Mouse (Mus musculus) heart, embryonic 16.5 days (tissue): Measurements from ENCODE around the gene Rpa1. TPM values are rescaled to one million over a fixed set of nuclear protein-coding genes. Genes with fewer than 3 reads are reported as not detected.

Experiments
- ATAC-seq: fragments of 200-750 bp; cut with Nextera tagmentation; replicated peaks from 2 replicates; pipeline ENCODE4 v1.8.0; 2017; ENCODE audit warnings: moderate number of reproducible peaks; ENCODE audit not compliant: insufficient read depth, low FRiP score; ENCODE audit errors: extremely low read depth
- H3K27ac ChIP-seq: fragments of 300-500 bp; sonication (generic); 2 replicates; pipeline ENCODE4 v1.5.1; 2014; ENCODE audit warnings: mild to moderate bottlenecking, low read length, control low read depth, moderate library complexity
- H3K27me3 ChIP-seq: fragments of 300-500 bp; sonication (generic); 2 replicates; pipeline ENCODE4 v1.6.1; 2014; ENCODE audit warnings: low read length, mixed read lengths; ENCODE audit not compliant: control insufficient read depth, insufficient read depth
- H3K36me3 ChIP-seq: fragments of 300-500 bp; sonication (generic); 2 replicates; pipeline ENCODE4 v1.6.1; 2014; ENCODE audit not compliant: control insufficient read depth, insufficient read depth
- H3K4me1 ChIP-seq: fragments of 300-500 bp; sonication (generic); 2 replicates; pipeline ENCODE4 v1.6.1; 2014; ENCODE audit warnings: low read length, mixed read lengths; ENCODE audit not compliant: control insufficient read depth, insufficient read depth
- H3K4me2 ChIP-seq: fragments of 300-500 bp; sonication (generic); 2 replicates; pipeline ENCODE4 v1.6.1; 2014; ENCODE audit warnings: low read depth, mild to moderate bottlenecking, control low read depth, low read length
- H3K4me3 ChIP-seq: fragments of 300-500 bp; sonication (generic); 2 replicates; pipeline ENCODE4 v1.5.1; 2014; ENCODE audit warnings: mild to moderate bottlenecking, control low read depth, low read length
- H3K9ac ChIP-seq: fragments of 300-500 bp; sonication (generic); 2 replicates; pipeline ENCODE4 v1.6.1; 2014; ENCODE audit warnings: low read length, control low read depth
- H3K9me3 ChIP-seq: fragments of 300-500 bp; sonication (generic); replicated peaks from 2 replicates; pipeline ENCODE4 v1.6.1; 2016; ENCODE audit warnings: low read length; ENCODE audit not compliant: control insufficient read depth
- WGBS: fragments of 180-500 bp; shearing (Covaris S2); extraction: QIAGEN DNeasy Blood & Tissue Kit; methylation state at CpG from one replicate; pipeline ENCODE4 v1.1.7; 2014; 5-methylcytosine and 5-hydroxymethylcytosine counted together
- polyA plus RNA-seq: library from polyadenylated mRNA; unstranded; fragments of >200 nt; fragmentation: Nextera tagmentation; extraction: Ambion mirVana; gene quantifications from 2 replicates; pipeline ENCODE4 v1.2.1, GENCODE M21; 2015

The Rpa1 gene
- polyA plus RNA-seq, 1 experiment from 2014 or later = 96.0 TPM

DNA sequence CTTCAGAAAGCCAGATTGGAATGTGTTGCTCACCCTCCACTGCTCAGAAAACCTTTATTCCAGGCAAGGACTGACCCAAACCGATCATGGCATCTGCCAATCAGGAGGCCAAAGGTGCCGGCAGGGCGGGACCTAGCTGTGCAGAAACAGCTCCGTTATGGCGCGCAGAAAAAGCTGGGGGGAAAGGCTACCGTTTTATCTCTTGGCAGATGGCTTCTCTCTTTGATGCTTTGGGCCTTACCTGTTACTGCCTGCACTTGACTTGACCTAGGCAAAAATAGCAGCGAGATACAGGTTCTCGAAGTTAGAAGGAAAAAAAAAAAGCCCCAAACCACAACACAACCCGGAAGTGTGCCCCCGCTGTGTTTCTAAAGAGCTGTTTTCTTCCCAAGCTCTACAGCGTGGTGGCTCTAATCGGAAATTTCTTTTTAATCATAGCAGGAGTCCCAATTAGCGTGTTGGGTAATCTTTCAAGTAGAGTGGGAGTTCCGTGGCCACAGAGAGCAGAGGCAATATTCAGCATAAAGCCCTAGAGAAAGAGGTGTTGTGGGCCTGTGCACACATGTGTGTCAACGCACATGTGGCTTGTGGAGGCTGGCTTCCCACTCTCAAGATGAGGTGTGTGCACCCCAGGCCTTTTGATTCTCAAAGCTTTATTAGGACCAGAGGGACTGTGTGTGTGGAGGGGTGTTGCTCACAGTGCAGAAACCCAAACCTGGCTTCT is 68.6 kb downstream of the Rpa1 start:
- Histone ChIP-seq H3K4me1 (peaks cover 47% of the 10 kb centered on the region), H3K4me3 (peak overlapping the region; percentile 18), H3K9ac (peak overlapping the region; percentile 56), H3K36me3 (no peaks in the 10 kb centered on the region), H3K27me3 (no peaks in the 10 kb centered on the region; the same call in 1 of the 2 replicates), H3K9me3 (no peaks in the 10 kb centered on the region), H3K4me2 (peak overlapping the region; percentile 62), H3K27ac (peak overlapping the region; percentile 13)
- ATAC-seq = no peak
- 10% methylated on average over 16 of the region's 16 CpGs for WGBS

DNA sequence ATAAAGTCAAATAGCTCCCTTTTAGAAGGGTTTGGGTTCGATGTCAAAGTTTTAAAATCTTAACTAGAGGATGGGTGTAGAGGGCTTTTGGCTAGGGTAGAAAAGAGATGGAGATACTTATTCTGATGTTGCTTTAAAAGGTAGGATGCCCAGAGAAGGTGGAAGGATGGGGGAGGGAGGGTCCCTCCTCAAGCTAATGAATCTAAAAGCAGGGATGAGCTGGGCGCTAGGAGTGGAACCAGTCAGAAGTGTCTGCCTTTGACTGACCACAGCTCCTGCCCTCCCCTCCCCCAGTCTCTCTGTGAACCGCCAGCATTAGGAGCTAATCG is 69.1 kb downstream of the Rpa1 start:
- 17% methylated on average over 4 of the region's 4 CpGs for WGBS
- Histone ChIP-seq H3K27me3 (no peaks in the 10 kb centered on the region; the same call in 1 of the 2 replicates), H3K9me3 (no peaks in the 10 kb centered on the region), H3K36me3 (no peaks in the 10 kb centered on the region), H3K4me3 (peak overlapping the region; percentile 18), H3K4me2 (peak overlapping the region; percentile 62), H3K4me1 (peaks cover 51% of the 10 kb centered on the region), H3K27ac (peak overlapping the region; percentile 13), H3K9ac (peak overlapping the region; percentile 56)
- ATAC-seq = no peak

GRCm38 (mm10) chr11:75278115-75278514 is 70.0 kb downstream of the Rpa1 start:
- no peak overlapping the region for H3K4me3 ChIP-seq
- no peak for ATAC-seq
- H3K27ac ChIP-seq = no peak overlapping the region
- H3K9me3 ChIP-seq = no peaks in the 10 kb centered on the region
- no peaks in the 10 kb centered on the region; the same call in 1 of the 2 replicates for H3K27me3 ChIP-seq
- H3K4me2 ChIP-seq = no peak overlapping the region
- WGBS = 62% methylated on average over 7 of the region's 7 CpGs
- H3K9ac ChIP-seq = no peak overlapping the region
- H3K4me1 ChIP-seq = peaks cover 49% of the 10 kb centered on the region
- H3K36me3 ChIP-seq = no peaks in the 10 kb centered on the region

DNA sequence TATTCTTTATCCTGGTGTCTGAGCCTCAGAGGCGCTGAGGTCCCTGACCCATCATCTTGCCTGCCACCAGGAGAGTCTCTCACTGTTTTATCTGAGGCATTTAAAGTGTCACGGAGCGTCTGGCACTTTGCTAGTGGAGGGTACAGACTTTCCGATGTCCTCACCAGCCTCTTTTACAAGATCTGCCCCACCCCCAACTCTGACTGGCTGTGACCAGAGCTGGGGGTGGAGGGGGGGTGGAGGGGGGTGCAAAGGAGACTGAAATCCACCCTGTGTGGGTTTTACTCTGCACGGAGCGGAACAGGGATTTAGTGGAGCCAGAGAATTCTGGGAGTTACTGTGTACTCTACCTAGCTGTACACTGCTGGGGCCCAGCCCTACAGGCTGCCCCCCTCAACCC is 73.1 kb downstream of the Rpa1 start:
- H3K27me3 ChIP-seq = no peaks in the 10 kb centered on the region
- WGBS = 21% methylated on average over 6 of the region's 6 CpGs
- H3K9ac ChIP-seq = peak overlapping the region; percentile 56
- H3K4me1 ChIP-seq = peaks cover 42% of the 10 kb centered on the region
- H3K9me3 ChIP-seq = no peaks in the 10 kb centered on the region
- peak overlapping the region; percentile 76 for H3K27ac ChIP-seq
- H3K4me2 ChIP-seq = peak overlapping the region; percentile 38
- no peak overlapping the region for H3K4me3 ChIP-seq
- H3K36me3 ChIP-seq = no peaks in the 10 kb centered on the region
- peak; percentile 71 for ATAC-seq

DNA sequence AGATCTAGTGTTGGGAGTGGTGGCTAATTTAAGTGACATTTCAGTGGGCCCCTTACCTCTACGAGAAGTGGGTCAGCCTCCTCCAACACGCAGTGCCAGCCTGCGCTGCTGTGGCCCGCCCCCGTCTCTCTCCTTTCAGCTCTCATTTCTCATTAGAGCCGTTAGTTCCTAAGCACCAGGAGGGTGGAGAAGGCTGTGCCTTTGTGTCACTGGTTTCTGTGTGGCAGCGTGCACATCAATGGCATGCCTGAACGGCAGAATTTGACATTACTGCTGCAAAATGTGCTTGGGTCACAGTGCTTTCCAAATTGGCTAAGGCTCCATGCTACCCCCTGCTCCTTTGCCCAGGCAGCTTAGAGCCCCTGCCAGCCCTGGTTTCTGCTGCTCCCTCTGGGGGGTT is 74.7 kb downstream of the Rpa1 start:
- peaks cover 34% of the 10 kb centered on the region for H3K4me1 ChIP-seq
- H3K4me3 ChIP-seq = no peak overlapping the region
- H3K27me3 ChIP-seq = no peaks in the 10 kb centered on the region
- H3K9me3 ChIP-seq = no peaks in the 10 kb centered on the region
- no peak overlapping the region for H3K4me2 ChIP-seq
- WGBS = 31% methylated on average over 8 of the region's 8 CpGs
- no peaks in the 10 kb centered on the region for H3K36me3 ChIP-seq
- H3K27ac ChIP-seq = no peak overlapping the region
- no peak overlapping the region for H3K9ac ChIP-seq
- ATAC-seq = no peak

GRCm38 (mm10) chr11:75270985-75271434 is 77.1 kb downstream of the Rpa1 start:
- H3K4me1 ChIP-seq = peaks cover 46% of the 10 kb centered on the region
- H3K27ac ChIP-seq = peak overlapping the region; percentile 22; the same call in 1 of the 2 replicates
- H3K4me3 ChIP-seq = no peak overlapping the region
- no peaks in the 10 kb centered on the region for H3K9me3 ChIP-seq
- H3K4me2 ChIP-seq = no peak overlapping the region
- 49% methylated on average over 7 of the region's 7 CpGs for WGBS
- no peak for ATAC-seq
- H3K27me3 ChIP-seq = no peaks in the 10 kb centered on the region
- no peaks in the 10 kb centered on the region for H3K36me3 ChIP-seq
- H3K9ac ChIP-seq = no peak overlapping the region

- no peaks in the 10 kb centered on the region for H3K36me3 ChIP-seq
- H3K9ac ChIP-seq = no peak overlapping the region
- peaks cover 44% of the 10 kb centered on the region for H3K4me1 ChIP-seq
- H3K4me3 ChIP-seq = no peak overlapping the region
- peak overlapping the region; percentile 22; the same call in 1 of the 2 replicates for H3K27ac ChIP-seq
- H3K27me3 ChIP-seq = no peaks in the 10 kb centered on the region
- ATAC-seq = no peak
- whole genome bisulfite sequencing = 69% methylated on average over 8 of the region's 8 CpGs
- H3K9me3 ChIP-seq = no peaks in the 10 kb centered on the region
- no peak overlapping the region for H3K4me2 ChIP-seq
Measured at GRCm38 (mm10) chr11:75270276-75270984, 77.7 kb downstream of the Rpa1 start.

GRCm38 (mm10) chr11:75269213-75269612 is 78.9 kb downstream of the Rpa1 start:
- no peaks in the 10 kb centered on the region for H3K9me3 ChIP-seq
- no peak overlapping the region for H3K9ac ChIP-seq
- no peak overlapping the region for H3K4me2 ChIP-seq
- H3K4me3 ChIP-seq = no peak overlapping the region
- peaks cover 32% of the 10 kb centered on the region for H3K4me1 ChIP-seq
- no peak for ATAC-seq
- no peak overlapping the region for H3K27ac ChIP-seq
- 62% methylated on average over 4 of the region's 4 CpGs for WGBS
- no peaks in the 10 kb centered on the region for H3K36me3 ChIP-seq
- no peaks in the 10 kb centered on the region for H3K27me3 ChIP-seq

- Histone ChIP-seq H3K4me3 (no peak overlapping the region), H3K4me1 (peaks cover 31% of the 10 kb centered on the region), H3K36me3 (no peaks in the 10 kb centered on the region), H3K9me3 (no peaks in the 10 kb centered on the region), H3K27me3 (no peaks in the 10 kb centered on the region), H3K27ac (peak overlapping the region; percentile 17), H3K4me2 (no peak overlapping the region), H3K9ac (0 out of 2 replicates have a peak overlapping the region, but pooled peaks have one; percentile 0)
- WGBS = 28% methylated on average over 5 of the region's 5 CpGs
- 0 out of 2 replicates have a peak, but pooled peaks have one; percentile 29 for ATAC-seq
Measured at GRCm38 (mm10) chr11:75268492-75268891, 79.6 kb downstream of the Rpa1 start.
